Mouse (Mus musculus) regulatory T cell (primary cell): ENCODE measurements around the gene Fggy.

Source experiments
- in situ Hi-C: fragments of 300-600 bp; cut with MboI, MseI; formaldehyde crosslinking; loops from one replicate; pipeline ENCODE4 v1.15.1; 2025; ENCODE audit warnings: high pct_unique_total_duplicates

Fggy gene

DNA sequence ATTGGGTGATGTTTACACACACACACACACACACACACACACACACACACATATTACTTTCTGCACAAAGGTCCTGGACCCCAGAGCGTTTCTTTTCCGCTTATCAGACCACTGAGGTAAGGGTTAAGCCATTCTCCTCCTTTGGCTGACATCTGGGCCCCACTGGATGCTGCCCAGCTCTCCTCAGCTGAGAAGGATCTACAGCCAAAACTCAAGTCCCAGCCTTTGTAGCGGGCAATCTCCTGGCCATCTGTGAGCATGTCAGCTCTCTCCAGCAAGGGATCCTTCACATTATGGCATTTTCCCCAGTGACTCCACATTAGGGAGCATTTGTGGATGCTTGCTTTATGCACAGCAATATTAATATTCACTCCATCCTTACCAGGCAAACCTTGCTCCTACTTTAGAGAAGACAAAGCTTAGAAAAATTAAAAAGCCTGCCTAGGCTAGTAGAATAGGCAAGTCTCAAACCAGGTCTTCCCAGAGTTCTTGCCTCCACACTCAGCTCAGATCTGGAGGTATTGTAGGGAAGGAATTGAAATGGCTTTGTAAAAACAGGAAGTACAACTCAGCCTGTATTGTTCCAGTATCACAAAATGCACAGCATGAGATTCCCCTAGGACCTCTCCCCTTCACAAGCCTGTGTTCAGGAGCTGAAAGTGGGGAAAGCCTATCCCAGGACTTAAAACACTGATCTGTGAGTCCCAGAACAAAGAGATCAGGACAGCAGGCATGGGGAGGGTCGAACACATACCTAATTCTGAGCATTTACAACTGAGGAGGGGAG lies 342.8 kb downstream of the Fggy start:
- in situ Hi-C loops: no loop called here

GRCm38 (mm10) chr4:95900815-95901214 lies 343.5 kb downstream of the Fggy start:
- in situ Hi-C loops: no loop called here

DNA sequence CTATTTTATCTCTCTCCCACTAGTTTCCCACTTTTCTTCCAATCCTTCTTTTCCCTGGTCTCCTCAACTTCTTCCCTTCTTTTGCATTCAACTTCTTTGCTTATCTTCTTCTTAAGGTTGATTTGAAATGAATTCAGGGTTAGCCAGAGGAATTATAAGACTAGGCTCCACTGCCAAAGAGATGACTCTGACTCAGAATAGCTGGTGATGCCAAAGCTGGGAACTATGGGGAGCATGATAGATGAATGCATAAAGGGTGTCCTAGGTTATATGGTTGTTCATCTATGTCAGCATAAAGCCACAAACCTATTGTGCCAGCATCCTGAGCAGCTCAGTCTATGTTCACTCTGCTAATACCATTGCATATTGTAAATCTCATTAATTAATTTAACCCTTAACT lies 348.8 kb downstream of the Fggy start:
- in situ Hi-C loops: no loop called here

DNA sequence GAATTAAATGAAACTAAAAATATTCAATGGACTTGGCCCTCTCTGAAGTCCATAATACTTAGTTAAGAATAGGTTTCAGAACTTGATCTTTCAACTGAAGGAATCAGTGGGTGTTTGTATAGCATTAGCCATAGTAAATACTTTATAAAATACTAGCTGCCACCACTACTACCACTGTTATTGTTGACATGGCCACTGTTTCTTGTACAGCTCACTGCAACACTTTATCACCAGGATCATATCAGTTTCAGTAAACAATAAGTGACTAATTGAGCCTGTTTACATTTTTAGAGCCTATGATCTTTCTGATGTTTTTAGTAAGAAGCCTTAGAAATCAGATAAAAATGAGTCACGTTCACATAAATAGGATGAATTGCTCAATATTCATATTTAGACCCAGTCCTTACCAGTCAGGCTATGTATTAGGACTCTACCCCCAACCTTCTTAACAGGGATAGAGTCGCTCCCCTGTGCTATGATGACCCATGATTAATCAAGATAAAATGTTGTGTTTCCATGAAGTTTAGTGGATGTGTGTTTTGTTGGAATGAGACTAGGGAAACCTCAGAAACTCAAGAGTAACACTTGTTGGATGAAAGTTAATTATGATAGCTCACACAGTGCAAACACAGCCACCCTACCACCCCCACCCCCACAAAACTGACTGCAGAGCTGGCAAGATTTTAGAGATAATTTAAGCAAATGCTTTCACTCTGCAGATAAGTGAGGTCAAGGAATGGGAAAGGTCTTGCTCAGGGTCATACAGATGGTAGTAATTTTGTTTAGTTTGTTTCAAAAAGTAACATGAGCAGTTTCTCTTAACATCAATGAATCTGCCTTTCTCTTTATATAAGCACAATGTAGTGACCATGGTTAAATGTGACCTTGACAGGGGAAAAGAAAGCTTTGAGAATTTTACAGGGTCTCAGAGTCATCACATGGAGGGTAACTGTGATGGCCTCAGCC lies 352.7 kb downstream of the Fggy start:
- in situ Hi-C loops: no loop called here

DNA sequence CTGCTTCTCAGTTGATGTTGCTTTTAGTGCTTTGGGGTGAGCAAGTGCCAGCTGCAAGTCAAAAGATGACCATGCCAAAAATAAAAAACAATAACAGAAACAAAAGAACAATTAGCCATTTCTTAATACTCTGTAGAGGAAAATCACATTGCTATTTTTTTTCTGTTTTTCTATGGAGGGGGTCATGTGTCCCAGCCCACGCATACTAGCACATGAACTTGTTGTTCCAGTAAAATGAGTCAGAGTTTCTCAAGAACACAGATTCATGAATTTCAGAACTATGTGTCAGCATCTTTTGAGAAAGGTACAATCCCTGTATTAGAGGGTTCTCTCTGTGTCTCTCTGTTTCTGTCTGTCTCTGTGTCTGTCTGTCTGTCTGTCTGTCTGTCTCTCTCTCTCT lies 355.7 kb downstream of the Fggy start:
- in situ Hi-C loops: no loop called here

DNA sequence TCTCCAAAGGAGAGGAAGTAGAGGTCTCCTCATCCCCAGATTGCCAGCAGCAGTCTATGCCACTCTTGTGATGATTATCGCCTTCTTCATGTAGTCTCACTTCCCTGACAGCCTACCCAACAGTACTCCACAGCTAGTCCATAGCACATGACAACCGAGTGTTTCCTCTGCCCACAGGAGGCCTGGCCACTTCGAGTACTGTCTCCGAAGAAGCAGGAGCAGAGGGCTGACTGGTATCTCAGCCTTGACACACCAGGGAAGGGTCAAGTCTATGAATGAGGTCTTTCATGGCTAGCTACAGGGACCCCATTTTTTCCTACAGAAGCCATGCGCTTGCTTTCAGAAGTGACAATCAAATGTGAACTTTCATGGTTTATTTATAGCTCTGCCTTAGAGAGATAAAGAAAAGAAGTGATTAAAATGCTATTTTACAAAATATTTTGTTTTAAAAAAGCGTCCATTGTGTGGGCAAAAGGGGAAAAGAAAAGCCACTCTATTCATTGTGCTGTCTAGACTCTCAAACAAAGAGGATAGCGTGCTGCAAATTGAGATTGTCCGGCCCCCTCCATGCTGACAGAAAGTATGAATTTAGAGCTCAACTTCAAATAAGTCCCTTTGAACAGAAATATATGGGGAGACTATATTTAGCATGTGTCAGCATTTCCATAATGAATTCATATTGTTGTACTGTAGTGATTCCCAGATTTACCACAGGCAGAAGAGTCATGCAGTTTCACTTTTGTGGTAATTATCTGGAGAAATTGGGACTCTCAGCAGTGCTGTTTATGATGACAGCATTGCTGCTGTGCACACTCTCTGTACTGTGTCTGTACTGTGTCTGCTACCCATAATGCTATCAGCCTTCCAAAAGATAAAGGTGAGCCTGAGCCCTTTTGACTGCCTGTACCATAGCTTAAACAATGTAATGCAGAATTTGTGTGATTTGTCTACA lies 358.6 kb downstream of the Fggy start:
- in situ Hi-C loops: no loop called here

DNA sequence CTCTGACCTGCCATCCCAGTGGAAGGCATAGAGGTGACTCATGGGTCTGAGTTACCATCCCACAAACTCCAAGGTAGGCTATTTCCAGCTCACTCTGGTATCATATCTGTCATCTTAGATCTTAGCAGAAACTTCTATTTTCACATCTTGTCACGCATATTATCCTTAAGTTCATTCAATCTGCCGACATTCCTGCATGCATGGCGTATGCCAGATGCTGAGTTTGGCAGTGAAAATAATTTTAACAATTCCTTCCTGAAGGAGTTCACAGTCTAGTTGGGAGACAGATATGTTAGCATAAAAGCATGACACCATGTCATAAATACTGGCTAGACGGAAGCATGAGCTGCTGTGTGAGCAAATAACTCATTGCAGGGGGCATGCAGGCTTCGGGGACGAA lies 360.4 kb downstream of the Fggy start:
- in situ Hi-C loops: no loop called here

DNA sequence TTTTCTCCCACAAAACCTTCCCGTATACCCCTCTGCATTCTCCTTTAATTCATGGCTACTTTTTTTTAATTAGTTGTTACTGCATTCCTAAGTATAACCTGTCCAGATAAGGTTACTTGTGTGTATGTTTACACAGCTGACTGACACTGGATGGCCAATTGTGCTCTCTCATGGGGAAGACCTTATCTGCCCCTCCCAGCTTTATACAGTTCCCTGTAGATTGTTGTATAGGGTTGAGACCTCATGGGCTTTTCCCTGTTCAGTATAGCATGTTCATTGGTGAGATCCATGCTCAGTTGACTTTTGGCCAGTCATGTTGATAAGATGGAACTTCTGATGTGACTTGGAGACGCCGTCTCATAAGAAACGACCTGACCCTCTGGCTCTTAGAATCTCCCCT lies 363.1 kb downstream of the Fggy start:
- in situ Hi-C loops: no loop called here

- in situ Hi-C loops: loop anchor here (5.0 kb wide), 1 partner anchor 917 kb away; no protein-coding TSS in a partner anchor
Measured at GRCm38 (mm10) chr4:95924210-95925184, 367.2 kb downstream of the Fggy start.

GRCm38 (mm10) chr4:95928846-95929245 lies 371.5 kb downstream of the Fggy start:
- in situ Hi-C loops: loop anchor here (5.0 kb wide), 1 partner anchor 922 kb away; no protein-coding TSS in a partner anchor

GRCm38 (mm10) chr4:95929936-95930335 lies 372.6 kb downstream of the Fggy start:
- in situ Hi-C loops: loop anchor here (5.0 kb wide), 1 partner anchor 923 kb away; no protein-coding TSS in a partner anchor

GRCm38 (mm10) chr4:95931331-95931730 lies 374.0 kb downstream of the Fggy start:
- in situ Hi-C loops: no loop called here

DNA sequence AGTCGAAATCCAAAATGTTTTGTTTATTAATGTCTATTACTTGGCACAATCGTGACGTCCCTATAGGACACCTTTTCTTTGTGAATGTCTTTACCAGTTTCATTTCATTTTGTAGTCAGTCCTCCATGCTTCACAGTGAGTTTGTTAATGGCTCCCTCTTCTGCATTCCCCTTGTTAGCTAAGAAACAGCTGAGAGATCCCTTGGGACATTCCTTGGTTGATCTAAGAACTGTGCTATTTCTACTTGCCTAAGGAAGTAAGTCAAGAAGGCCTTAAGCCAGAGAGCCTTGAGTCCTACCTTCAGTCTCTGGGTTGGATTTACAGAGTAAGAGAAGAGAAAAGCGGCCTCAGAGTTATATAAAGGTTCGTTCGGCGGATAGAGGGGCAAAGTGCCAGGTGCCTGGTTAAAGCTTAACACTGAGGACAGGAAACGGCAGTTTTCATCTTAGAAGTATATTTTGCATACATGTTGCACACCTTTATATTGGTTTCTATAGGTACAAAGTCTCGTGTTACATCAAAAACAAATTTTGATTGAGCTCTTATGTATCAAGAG lies 376.6 kb downstream of the Fggy start:
- in situ Hi-C loops: no loop called here

DNA sequence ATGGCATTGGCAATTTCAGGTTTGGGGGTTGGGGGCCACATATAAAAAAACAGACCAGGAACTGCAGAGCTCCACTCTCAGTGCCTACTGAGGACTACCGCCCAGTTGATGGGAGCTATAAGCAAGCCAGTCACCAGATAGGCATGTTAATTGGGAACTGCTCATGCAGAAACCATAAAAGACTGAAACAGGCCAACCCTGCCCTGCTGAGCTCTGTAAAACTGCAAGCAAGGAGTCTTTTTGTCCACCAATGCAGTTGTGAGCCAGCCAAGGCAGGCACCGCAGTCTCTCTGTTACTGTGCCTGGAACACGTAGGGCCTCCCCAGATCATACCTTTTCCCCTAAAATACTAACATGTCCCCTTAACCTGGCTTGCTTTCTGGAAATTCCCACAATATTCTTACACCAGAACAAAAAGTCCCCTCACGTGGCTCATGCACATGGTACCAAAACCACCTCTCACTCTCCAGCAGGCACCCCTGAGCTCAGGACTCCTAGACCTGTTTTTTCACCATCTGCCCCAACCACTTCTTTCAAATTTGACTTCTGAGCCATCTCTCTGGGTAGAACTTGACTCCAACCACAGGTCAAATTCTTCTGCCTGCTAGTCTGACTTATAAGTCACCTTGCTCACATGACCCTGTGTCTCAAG lies 377.2 kb downstream of the Fggy start:
- in situ Hi-C loops: no loop called here

- in situ Hi-C loops: no loop called here
Measured at GRCm38 (mm10) chr4:95938701-95939100, 381.4 kb downstream of the Fggy start.

DNA sequence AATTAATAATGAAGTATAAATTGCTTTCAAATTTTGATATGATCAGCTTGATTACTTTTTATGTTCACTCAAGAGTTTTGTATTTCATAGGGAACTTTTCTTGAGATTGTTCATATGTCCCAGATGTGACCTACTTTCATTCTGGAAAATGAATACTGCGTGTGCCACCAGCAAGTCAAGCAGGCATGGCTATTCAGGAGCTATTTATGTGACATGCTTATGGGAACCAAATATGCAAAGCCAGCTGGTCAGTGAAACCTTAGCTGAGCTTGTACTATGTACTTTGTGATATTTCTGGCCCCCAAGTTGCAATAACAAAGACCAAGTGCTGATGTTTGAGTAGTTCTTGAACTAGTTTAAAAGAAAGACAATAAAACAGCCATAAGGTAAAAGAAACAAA lies 390.6 kb downstream of the Fggy start:
- in situ Hi-C loops: no loop called here

DNA sequence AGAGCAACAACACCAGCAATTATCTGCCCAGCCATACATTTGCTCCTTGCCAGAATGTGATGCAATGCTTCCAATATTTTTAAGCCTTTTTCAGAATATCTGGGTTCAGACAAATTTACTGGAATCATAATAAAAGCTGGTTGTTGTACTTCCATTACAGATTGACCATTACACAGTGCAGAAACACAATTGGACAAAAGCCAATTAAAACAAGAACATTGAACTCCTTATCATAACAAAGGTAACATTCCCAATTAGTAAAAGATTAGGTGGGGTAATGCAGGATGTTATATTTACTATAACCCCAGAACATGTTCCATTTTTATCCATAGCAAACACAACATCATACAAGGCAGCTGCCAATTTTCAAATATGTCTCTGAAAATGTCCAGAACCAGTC lies 396.0 kb downstream of the Fggy start:
- in situ Hi-C loops: no loop called here

- in situ Hi-C loops: no loop called here
Measured at GRCm38 (mm10) chr4:95966928-95967724, 409.8 kb downstream of the Fggy start, which contains the start of gene Hook1. Gene Hook1 (plus strand): TSS chr4:95967240.
